Mouse (Mus musculus): ENCODE data around the gene Dab1.

GRCm38 (mm10) chr4:104792111-104792510 lies 1173.0 kb downstream of the Dab1 start:
- TF ChIP-seq CTCF (IDR thresholded peaks at IDR 0.05; ENCODE audit: extremely low read depth, insufficient read depth, insufficient read length, insufficient replicate concordance) (no peak), POLR2A (IDR thresholded peaks at IDR 0.05; ENCODE audit: low read depth, low read length) (no peak)

All from spleen, adult 2 months (tissue).